Mouse (Mus musculus): ENCODE results near the gene Foxp1. TPM values are rescaled to one million over a fixed set of nuclear protein-coding genes. Genes with fewer than 3 reads are reported as not detected.

The Foxp1 gene
- total RNA-seq, 4 experiments from 2014 or later, result 90.9 to 101 (median 95.2) TPM

- DNase-seq (ENCODE audit: low spot score in 2 of 2), result no peak
These were observed 258.1 kb downstream of the Foxp1 start for GRCm38 (mm10) chr6:99264192-99265093.

GRCm38 (mm10) chr6:99263886-99264185 lies 258.7 kb downstream of the Foxp1 start:
- no peak for DNase-seq (ENCODE audit: low spot score in 2 of 2)

- DNase-seq (ENCODE audit: low spot score in 2 of 2), result no peak
These were observed 259.2 kb downstream of the Foxp1 start for GRCm38 (mm10) chr6:99263061-99263885.

- DNase-seq (ENCODE audit: low spot score in 2 of 2), result no peak
These were observed 260.8 kb downstream of the Foxp1 start for GRCm38 (mm10) chr6:99261737-99262130.

GRCm38 (mm10) chr6:99260941-99261736 lies 261.4 kb downstream of the Foxp1 start:
- no peak for DNase-seq (ENCODE audit: low spot score in 2 of 2)

- DNase-seq (ENCODE audit: low spot score in 2 of 2), result no peak
These were observed 264.2 kb downstream of the Foxp1 start for GRCm38 (mm10) chr6:99258346-99258745.

- DNase-seq (ENCODE audit: low spot score in 2 of 2), result no peak
These were observed 264.8 kb downstream of the Foxp1 start for GRCm38 (mm10) chr6:99257676-99258075.

- no peak for DNase-seq (ENCODE audit: low spot score in 2 of 2)
These were observed 269.2 kb downstream of the Foxp1 start for GRCm38 (mm10) chr6:99253331-99253730.

GRCm38 (mm10) chr6:99252816-99253215 lies 269.7 kb downstream of the Foxp1 start:
- no peak for DNase-seq (ENCODE audit: low spot score in 2 of 2)

- no peak for DNase-seq (ENCODE audit: low spot score in 2 of 2)
These were observed 270.6 kb downstream of the Foxp1 start for GRCm38 (mm10) chr6:99251924-99252323.

GRCm38 (mm10) chr6:99251222-99251621 lies 271.3 kb downstream of the Foxp1 start:
- DNase-seq (ENCODE audit: low spot score in 2 of 2), result no peak

- no peak for DNase-seq (ENCODE audit: low spot score in 2 of 2)
These were observed 273.0 kb downstream of the Foxp1 start for GRCm38 (mm10) chr6:99249496-99250030.

GRCm38 (mm10) chr6:99248396-99248795 lies 274.1 kb downstream of the Foxp1 start:
- DNase-seq (ENCODE audit: low spot score in 2 of 2), result no peak

- DNase-seq (ENCODE audit: low spot score in 2 of 2), result no peak
These were observed 280.7 kb downstream of the Foxp1 start for GRCm38 (mm10) chr6:99241625-99242395.

- no peak for DNase-seq (ENCODE audit: low spot score in 2 of 2)
These were observed 281.8 kb downstream of the Foxp1 start for GRCm38 (mm10) chr6:99240764-99241163.

GRCm38 (mm10) chr6:99235588-99235987 lies 286.9 kb downstream of the Foxp1 start:
- DNase-seq (ENCODE audit: low spot score in 2 of 2), result no peak

- DNase-seq (ENCODE audit: low spot score in 2 of 2), result no peak
These were observed 289.1 kb downstream of the Foxp1 start for GRCm38 (mm10) chr6:99233411-99233810.

GRCm38 (mm10) chr6:99228336-99228870 lies 294.1 kb downstream of the Foxp1 start:
- DNase-seq (ENCODE audit: low spot score in 2 of 2), result no peak

GRCm38 (mm10) chr6:99221147-99221546 lies 301.4 kb downstream of the Foxp1 start:
- no peak for DNase-seq (ENCODE audit: low spot score in 2 of 2)

- no peak for DNase-seq (ENCODE audit: low spot score in 2 of 2)
These were observed 302.0 kb downstream of the Foxp1 start for GRCm38 (mm10) chr6:99220472-99220871.
